Mouse (Mus musculus) heart, postnatal 4 days (tissue): Measurements from ENCODE around the gene Trem2. TPM values are rescaled to one million over a fixed set of nuclear protein-coding genes. Genes with fewer than 3 reads are reported as not detected.
"Not testable (repeated sequence)": the region's sequence is repeated elsewhere in the genome, so short reads cannot be mapped to it uniquely, and the experiment has no call there.

Source experiments
- DNase-seq: peaks from one replicate; pipeline ENCODE4 v3.0.0; 2021
- total RNA-seq, 2 experiments: library from RNA; stranded (reverse); gene quantifications; 2 replicates each; pipeline ENCODE4 v1.2.3; 2021

Trem2 gene
- total RNA-seq, 2 experiments from 2014 or later = 1.4 to 2.1 TPM

DNA sequence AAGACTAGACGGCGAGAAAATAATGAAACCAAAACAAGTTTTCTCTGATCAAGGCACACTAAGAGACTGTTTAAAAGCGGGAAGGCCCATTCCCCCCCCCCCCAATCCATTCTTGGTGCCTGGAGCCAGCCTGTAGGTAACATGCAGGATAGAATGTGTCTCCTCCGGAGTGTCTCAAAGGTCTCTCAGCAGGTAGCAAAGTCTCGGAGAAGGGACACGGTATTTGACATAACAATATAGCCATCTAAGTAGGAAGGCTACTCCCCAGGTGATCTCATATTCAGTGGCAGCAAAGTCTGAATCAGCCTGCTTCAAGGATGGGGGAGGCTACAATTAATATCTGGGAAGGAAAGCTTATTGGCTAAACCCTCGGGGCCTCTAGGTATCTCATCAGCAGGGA lies 6.8 kb downstream of the Trem2 start:
- not testable (repeated sequence) for DNase-seq

DNA sequence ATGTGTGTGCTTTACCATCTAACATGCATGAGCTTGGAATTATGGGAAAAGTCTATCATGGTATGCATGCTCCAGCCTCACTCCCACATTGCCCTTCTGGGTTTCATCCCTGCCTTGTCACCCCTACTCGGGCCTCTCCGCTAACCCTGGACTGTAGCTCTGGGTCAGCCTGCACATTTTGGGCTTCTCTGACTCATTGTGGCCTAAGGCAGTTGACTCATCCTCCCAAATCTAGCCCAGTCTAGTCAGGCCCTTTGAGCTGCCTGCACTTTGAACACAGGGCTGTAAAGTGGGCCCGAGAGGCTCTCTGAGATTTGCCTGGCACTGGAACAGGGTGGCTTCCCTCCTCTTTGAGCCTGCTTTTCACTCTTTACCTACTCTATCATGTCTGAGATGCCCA lies 9.6 kb downstream of the Trem2 start:
- no peak for DNase-seq

DNA sequence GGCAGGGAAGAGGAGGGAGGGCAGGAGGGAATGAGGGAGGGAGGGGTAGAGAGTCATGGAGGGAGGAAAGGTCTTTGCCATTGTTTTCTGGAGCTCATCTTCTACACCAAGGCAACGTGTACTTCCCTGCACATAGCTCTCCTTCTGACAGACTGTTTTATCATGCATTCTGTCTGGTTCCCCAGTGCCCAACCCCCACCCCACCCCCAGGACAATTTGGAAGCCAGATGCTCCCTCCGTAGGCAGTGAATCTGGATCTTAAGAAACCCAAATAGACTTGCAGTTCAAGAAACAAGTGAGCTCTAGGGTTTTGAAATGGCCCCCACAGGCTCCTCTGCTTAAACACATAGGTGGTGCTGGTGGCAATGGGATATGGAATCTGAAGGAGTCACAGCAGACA lies 11.7 kb downstream of the Trem2 start:
- DNase-seq = no peak

DNA sequence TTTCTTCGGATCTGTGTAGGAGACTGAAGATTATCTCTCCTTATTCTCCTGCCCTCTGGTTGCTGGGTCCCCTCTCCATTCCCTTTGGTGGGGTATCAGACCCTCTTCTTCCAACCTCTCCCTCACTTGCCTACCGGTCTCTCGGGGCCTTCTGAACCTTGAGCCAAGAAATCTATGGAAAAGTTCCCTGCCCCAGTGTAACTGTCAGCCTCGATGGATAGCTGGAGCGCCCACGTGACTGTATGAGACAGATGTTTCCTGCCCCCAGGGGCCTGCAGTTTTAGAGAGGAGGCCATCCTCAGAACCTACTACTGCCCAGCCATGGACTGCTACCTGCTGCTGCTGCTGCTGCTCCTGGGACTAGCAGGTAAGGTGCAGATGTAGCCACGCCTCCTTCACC lies 13.4 kb downstream of the Trem2 start, which contains the start of gene Treml1:
Gene Treml1, plus strand, starts transcription at position 301 of the 400 bp plus-strand sequence.
- DNase-seq = no peak

DNA sequence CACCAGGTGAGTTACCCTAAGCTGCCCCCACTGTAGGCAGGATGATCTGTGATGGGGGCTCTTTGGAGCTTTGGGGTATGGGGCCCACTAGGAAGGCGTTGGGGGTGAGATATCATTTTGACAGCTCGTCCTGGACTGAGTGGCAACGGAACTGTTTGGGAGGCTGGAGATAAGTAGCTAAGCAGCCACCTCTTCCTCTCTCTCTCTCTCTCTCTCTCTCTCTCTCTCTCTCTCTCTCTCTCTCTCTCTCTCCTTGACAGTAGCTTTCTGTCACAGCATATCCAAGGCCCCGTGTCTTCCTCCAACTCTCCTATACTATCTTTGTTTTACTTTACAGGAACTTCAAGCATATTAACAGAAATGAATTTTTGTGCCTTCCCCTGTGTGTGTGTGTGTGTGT lies 14.3 kb downstream of the Trem2 start:
- no peak for DNase-seq

DNA sequence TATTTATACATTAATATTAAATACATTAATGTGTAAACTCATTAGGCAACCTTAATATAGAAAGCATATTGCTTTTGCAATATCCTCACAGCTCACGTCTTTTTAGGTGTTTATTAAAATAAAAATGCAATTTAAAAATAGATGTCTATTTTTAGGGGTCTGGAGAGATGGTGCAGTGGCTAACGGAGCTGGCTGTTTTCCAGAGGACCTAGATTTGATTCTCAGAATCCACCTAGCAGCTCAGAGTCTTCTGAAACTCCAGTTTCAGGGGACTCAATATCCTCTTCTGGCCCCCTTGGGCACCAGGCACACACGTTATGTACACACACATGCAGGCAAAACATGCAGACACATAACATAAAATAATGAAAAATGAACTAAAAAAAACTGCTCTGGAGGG lies 16.1 kb downstream of the Trem2 start:
- peak; percentile 51 for DNase-seq

DNA sequence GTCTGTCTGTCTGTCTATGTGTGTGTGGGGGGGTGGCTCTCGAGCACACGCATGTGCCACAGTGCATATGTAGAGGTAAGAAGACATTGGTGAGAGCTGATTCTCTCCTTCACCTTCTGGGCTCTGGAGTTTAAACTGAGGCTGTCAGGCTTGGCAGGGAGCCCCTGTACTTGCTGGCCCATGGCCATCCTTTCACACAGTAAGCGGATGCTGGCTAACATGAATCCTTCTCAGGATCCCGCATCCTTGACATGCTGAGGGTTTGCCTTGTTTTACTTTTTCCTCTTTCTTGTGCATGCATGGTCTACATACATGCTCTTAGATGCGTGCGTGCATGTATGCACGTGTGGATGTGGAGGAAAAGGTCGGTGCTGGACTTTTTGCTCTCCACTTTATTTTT lies 16.8 kb downstream of the Trem2 start:
- DNase-seq = peak; percentile 80

DNA sequence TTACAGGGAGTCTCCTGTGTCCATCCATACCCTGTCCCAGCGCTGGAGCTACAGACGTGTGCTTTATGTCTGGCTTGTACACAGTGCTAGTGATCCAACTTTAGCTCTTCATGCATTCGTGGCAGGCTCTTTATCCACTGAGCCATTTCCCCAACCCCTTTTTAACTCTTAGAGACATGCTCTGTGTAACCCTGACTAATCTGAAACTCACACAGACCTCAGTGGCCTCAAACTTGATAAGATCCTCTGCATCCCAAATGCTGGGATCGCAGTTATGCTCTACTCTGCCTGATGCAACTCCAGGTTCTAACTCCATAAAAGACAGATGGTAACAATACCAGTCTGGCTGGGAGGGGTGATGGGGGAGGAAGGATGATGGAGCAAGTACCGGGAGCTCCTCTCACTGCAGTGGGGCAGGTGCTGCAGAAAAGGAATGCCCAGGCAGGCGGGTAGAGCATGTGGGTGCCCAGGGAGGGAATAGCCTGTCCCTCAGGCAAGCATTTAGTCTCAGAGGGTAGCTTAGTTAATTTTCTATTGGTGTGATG lies 17.3 kb downstream of the Trem2 start:
- DNase-seq = no peak

DNA sequence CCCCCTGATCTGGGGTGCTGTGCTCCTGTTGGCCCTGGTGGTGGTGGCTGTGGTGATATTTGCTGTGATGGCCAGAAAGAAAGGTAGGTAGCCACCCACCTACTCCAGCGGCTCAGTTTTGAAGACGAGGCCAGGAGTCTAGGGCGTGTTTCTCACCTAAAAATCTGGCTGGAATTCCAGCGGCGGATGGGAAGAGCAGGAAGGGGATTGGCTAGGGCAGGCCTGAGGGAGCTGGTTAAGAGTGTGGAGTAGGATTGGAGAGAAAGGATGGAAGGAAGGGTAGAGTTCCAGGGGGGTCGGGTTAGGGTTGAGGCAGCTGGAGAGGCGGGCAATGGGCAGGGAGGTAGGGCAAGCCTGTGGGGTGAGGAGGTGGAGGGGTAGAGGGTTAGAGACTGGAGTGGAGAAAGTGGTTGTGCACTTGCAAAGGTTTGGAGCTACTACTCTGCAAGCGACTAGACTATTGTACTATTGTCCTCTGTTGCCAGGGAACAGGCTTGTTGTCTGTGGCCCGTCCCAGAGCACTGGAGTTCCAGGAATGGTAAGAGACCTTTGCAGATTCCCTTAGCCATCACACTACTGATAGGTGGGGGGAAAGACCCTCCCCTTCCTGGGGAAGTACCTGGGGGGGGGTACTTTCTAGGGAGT lies 19.4 kb downstream of the Trem2 start:
- DNase-seq = no peak

DNA sequence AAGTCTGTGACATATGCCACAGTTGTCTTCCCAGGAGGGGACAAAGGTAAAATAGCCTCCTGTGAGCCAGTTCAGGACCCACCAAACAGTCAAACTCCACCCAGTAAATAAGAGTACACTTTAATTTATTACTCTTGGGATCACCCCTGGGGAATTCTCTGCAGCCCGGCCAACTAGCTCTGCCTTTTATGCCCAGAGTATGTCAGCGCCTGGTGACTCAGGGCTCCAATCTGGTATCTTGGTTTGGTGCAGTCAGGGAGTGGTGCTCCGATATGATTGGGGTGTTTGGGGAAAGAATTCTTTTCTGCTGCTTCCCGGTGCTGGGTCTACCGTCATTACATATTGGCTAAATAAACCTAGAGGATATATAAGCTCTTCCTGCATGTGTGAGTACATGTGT lies 20.6 kb downstream of the Trem2 start:
- no peak for DNase-seq

DNA sequence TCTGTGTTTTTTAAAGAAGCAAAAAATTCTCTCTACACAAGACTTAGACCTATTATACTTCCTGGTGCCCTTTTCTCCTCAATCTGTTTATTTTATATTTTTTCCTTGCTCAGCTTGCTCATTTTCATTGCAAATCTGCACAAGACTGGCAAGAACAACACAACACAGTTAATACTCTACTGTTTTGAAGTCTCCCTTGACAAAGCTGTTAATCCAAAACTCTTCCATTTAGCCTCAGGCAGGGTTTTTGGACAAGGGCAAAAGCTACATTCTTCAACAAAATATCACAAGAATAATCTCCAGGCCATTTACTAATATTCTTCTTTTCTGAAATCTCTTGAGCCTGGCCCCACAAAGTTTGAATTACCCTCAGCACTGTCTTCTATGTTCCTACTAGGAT lies 25.4 kb downstream of the Trem2 start:
- no peak for DNase-seq

DNA sequence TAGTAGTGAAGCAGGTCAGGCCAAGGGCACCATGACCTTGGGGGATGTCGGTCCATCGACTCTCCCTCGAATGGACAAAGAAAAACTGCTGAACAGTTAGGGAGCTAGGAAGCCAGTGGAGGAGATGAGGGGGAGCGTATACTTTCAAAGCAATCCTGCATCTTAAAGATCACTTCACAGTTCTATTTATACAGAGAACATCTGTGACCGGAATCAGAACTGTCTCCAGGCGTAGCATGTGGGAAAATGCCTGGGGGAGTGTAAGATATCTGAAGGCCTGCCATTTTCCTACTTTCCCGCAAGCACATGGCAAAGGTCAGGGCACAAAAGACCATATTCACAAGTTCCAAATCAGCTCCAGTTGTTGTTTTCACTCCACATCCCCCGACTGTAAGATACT lies 26.8 kb downstream of the Trem2 start:
- no peak for DNase-seq

DNA sequence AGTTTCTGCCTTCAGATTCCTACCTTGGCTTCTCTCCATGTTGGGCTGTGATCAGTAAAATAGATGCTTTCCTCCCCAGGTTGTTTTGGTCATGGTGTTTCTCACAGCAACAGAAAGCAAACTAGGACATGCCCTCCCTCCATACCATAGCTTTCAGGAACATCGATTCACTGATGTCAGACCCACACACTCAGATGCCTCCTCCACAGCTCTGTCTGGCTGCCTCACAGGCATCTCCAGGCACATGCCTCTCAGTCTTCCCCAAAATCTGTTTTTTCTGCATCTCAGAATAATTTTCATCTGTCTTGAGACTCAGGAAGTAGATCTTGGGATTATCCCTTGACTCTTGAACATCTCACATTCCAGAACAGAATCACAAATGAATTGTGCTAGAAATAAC lies 29.9 kb downstream of the Trem2 start:
- DNase-seq = no peak

DNA sequence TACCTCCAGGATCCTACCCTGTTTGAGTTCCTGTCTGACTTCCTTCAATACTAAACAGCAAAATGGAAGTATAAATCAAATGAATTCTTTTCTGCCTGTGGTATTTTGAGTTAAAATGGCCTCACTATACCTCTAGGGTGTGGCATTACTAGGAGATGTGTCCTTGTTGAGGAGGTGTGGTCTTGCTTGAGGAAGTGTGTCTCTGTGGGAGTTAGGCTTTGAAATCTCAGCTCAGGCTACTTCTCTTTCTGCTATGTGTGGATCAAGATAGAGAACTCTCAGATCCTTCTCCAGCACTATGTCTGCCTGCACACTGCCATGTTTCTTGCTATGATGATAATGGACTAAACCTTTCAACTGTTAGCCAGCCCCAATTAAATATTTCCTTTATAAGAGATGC lies 32.8 kb downstream of the Trem2 start:
- no peak for DNase-seq

DNA sequence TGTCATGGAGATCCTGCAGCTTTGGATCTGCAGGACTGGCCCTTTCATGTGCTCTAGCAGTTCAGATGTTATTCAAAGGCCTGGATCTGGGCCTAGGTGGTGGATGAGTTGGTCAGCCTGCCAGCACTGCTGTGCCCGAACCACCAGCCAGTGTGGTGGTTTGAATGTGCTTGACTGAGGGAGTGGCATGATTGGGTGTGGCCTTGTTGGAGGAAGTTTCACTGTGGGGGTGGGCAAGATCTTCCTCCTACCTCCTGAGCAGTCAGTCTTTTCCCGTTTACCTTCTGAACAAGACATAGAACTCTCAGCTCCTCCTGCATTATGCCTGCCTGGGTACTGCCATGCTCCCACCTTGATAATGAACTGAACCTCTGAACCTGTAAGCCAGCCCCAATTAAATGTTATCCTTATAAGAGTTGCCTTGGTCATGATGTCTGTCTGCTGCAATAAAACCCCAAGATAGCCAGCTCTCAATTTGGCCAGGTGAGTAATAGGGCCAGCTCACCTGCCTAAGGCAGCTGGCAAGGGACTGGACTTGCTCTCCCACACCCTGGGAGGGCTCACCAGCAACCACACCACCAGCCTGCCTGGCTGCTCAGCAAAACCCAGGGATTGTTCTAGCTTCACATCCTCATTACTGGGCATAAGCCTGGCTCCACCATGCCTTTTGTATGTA lies 39.7 kb downstream of the Trem2 start:
- no peak for DNase-seq

DNA sequence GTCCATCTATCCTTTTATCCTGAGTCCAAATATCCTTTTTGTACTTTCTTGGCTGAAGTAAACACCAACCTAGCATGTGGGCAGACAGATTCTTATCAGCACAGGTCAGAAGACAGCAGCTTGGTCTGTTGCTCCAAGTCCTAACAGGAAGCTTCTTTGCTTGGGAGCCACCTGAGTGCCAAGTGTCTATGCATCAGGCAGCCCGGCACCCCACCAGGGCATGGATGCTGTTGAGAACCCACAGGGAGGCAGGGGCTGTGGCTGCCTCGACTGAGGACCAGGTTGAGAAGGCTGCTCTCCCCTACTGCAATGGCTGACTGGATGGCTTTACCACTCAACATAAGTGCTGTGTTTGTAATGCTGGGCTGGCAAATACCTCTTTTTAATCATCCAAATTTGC lies 42.5 kb downstream of the Trem2 start:
- no peak for DNase-seq

DNA sequence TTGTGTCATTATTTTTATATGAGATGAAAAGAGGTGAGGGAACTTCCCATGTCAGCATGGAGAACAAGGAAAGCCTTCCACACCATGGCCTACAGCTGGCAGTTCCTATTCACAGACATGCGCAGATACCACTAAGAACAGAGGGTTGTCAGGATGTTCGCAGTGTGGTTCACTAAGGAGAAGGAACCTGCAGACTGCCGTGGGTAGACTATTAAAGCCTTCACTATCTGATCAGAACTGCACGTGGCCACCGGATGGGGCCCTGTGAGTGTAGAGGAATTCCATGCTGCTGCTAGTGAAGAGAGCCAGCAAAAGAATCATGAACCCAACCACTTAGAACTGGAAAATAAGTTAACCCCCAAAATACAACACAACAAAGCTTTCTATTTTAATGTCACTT lies 43.2 kb downstream of the Trem2 start:
- no peak for DNase-seq

DNA sequence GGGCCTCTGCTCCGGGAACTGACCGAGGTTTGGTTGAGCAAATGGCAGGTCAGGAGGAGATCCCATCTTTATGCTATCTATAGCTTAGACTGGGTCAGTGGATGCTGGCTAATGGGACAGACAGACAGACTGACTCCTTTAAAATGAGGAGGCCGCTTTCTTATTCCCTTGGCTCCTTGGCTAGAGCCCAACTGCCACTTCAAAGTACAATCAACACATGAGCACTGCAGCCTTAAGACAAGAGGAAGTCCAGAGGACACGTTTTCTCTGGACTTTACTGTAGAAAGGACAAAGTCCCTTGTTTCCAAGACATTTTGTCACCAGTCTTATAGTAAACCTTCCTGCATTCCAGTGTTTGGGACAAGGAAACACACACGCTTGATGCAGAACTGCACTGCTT lies 45.2 kb downstream of the Trem2 start:
- no peak for DNase-seq

DNA sequence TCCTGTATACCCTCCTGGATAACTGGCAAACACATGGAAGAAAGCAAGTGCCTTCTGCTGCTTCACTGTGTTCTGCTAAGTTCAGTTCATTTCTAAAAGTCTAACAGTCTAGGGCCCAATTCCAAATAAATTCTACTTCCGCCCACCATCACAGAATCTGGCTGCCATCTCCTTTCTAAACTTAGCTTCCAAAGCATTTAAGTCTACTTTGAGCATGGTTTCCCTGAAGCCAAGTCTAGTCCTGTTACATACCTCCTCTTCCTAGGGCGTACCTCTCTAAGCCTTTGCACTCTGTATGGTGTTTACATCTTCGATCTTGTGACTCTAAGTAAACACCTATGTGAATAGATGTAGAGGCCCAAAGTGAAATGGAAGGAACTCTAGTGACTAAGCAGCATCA lies 46.4 kb downstream of the Trem2 start:
- no peak for DNase-seq

DNA sequence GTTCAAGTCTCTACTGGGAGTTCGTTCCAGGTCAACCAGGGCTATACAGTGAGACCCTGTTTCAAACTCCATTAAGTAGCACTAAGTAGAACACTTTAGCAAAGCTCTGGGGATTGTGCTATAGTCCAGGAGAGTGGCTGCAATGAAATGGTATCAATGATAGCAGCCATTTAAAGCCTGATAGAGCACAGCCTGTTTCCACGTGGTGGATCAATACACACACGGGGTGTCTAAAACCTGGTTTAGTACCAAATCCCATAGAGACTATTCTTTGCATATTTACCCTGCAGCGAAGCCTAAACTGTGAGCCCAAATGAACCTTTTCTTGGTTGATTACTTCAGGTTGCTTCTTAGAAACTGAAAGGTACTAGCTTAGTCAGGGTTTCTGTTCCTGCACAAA lies 55.5 kb downstream of the Trem2 start:
- no peak for DNase-seq

DNA sequence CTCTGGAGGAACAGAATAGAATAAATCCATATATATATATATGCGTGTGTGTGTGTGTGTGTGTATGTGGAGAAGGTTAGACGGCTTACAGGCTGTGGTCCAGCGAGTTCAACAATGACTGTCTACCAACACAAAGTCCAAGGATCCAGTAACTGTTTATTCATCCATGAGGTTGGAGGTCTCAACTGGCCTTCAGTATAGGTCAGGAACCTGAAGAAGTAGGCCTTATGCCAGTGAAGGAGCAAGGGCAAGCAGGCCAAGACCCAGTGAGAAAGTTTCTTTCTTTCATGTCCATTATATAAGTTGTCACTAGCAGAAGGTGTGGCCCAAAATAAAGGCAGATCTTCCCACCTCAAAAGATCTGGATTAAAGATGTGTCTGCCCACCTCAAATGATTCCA lies 56.5 kb downstream of the Trem2 start:
- no peak for DNase-seq
